Mouse (Mus musculus) stomach, embryonic 15.5 days (tissue): ENCODE data around the gene Zfp408. TPM values are rescaled to one million over a fixed set of nuclear protein-coding genes. Genes with fewer than 3 reads are reported as not detected.

Experiments
- ATAC-seq: fragments of 200-750 bp; cut with Nextera tagmentation; 2 replicates; pipeline ENCODE4 v1.8.0; 2017; ENCODE audit warnings: low read depth, moderate number of reproducible peaks, moderate TSS enrichment; ENCODE audit not compliant: insufficient read depth, low FRiP score
- H3K27ac ChIP-seq: fragments of 300-500 bp; sonication (generic); 2 replicates; pipeline ENCODE4 v1.5.1; 2015; ENCODE audit warnings: mild to moderate bottlenecking, inconsistent platforms
- H3K27me3 ChIP-seq: fragments of 300-500 bp; sonication (generic); replicated peaks from 2 replicates; pipeline ENCODE4 v1.6.1; 2015; ENCODE audit warnings: inconsistent platforms
- H3K36me3 ChIP-seq: fragments of 300-500 bp; sonication (generic); 2 replicates; pipeline ENCODE4 v1.6.1; 2015; ENCODE audit warnings: inconsistent platforms
- H3K4me1 ChIP-seq: fragments of 300-500 bp; sonication (generic); 2 replicates; pipeline ENCODE4 v1.6.1; 2015; ENCODE audit warnings: inconsistent platforms
- H3K4me2 ChIP-seq: fragments of 300-500 bp; sonication (generic); 2 replicates; pipeline ENCODE4 v1.6.1; 2015; ENCODE audit warnings: mild to moderate bottlenecking, inconsistent platforms
- H3K4me3 ChIP-seq: fragments of 300-500 bp; sonication (generic); replicated peaks from 2 replicates; pipeline ENCODE4 v1.5.1; 2015; ENCODE audit warnings: inconsistent platforms
- H3K9ac ChIP-seq: fragments of 300-500 bp; sonication (generic); 2 replicates; pipeline ENCODE4 v1.6.1; 2015; ENCODE audit warnings: inconsistent platforms
- H3K9me3 ChIP-seq: fragments of 300-500 bp; sonication (generic); 2 replicates; pipeline ENCODE4 v1.6.1; 2016; ENCODE audit warnings: inconsistent platforms
- WGBS: fragments of 180-500 bp; shearing (Covaris S2); methylation state at CpG from one replicate; pipeline ENCODE4 v1.1.7; 2015; 5-methylcytosine and 5-hydroxymethylcytosine counted together
- polyA plus RNA-seq: library from polyadenylated mRNA; unstranded; fragments of >200 nt; fragmentation: Nextera tagmentation; extraction: Ambion mirVana; gene quantifications from 2 replicates; pipeline ENCODE4 v1.2.1, GENCODE M21; 2015

Gene Zfp408
- polyA plus RNA-seq, 1 experiment from 2014 or later: 9.2 TPM

DNA sequence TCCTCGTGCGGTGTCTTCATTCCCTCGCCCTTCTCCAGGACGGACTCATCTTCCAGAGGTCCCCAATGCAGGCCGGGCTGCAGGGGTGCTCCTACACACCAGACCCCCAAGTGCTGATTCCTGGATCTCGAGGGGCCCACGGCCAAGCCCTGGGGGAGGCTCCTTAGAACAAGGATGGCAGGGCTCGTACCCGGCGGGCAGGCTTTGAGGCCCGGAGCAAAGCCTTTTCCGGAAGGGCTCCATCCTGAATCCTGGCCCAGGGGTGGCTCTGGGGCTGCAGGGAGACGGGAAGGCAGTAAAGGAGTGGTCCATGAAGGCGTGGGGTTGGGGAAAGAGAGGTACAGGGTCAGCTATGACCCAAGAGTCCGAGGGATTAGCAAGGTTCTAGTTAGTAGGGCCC is 439 bp downstream of the Zfp408 start:
- Histone ChIP-seq H3K27me3 (no peaks in the 10 kb centered on the region), H3K27ac (peak overlapping the region; percentile 78), H3K36me3 (peaks cover 39% of the 10 kb centered on the region), H3K4me1 (peaks cover 12% of the 10 kb centered on the region; the same call in 1 of the 2 replicates), H3K9me3 (no peaks in the 10 kb centered on the region), H3K9ac (peak overlapping the region; percentile 93), H3K4me2 (peak overlapping the region; percentile 90), H3K4me3 (peak overlapping the region; percentile 79)
- WGBS: under 1% methylated on average over 15 of the region's 15 CpGs
- 0 out of 2 replicates have a peak, but pooled peaks have one; percentile 0 for ATAC-seq

DNA sequence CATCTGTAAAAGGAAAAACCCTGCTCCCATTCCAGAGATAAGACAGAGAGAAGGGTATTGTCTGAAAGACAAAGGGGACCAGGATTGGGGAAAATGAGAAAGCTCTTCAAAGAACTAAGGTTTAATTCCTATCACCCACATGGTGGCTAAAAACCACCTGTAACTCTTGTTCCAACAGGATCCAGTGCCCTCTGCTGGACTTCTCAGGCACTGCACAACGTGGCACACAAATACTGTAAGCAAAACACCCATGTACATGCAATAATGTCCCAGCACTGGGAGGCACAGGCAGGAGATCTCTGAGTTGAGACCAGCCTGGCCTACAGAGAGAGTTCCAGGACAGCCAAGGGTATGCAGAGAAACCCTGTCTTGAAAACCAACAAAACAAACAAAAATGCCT is 2.9 kb downstream of the Zfp408 start:
- ATAC-seq: no peak
- Histone ChIP-seq H3K9me3 (no peaks in the 10 kb centered on the region), H3K27me3 (no peaks in the 10 kb centered on the region), H3K4me2 (no peak overlapping the region), H3K4me1 (peaks cover 10% of the 10 kb centered on the region; the same call in 1 of the 2 replicates), H3K27ac (no peak overlapping the region), H3K9ac (no peak overlapping the region), H3K4me3 (no peak overlapping the region), H3K36me3 (peaks cover 41% of the 10 kb centered on the region)
- 17% methylated on average over 1 of the region's 1 CpGs for WGBS

DNA sequence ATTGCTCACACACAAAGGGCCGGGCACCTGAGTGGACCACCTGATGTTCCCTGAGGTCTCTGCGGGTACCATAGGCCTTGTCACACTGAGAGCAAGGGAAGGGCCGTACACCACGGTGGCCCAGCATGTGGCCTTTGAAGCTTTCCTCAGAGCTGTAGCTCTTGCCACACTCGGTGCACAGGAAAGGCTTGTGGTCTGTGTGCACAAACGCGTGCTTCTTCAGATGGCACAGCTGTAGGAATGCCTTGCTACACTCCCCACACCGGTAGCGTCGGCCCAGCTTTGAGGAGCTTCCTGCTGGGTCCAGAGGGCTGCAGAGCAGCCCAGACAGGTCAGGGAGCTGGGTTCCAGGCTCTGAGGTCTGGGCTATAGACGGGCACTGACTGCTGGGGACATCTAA is 3.8 kb downstream of the Zfp408 start:
- peaks cover 6% of the 10 kb centered on the region; the same call in 1 of the 2 replicates for H3K4me1 ChIP-seq

DNA sequence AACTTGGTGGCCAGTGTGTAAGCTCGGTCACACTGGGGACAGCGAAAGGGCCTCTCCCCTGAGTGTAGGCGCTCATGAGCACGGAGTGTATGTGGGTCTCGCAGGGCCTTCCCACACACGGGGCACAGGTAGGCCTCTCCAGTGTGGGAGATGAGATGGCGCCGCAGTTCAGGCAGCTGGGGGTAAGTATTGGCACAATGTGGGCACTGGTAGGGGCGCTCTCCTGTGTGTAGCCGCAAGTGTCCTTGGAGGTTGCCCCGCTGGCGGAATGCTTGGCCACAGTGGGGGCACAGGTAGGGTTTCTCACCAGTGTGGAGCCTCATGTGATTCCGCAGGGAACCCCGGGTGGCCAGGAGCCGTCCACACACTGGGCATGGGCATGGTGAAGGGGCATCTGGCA is 4.2 kb downstream of the Zfp408 start:
- Histone ChIP-seq H3K4me3 (no peak overlapping the region), H3K27ac (no peak overlapping the region), H3K4me2 (no peak overlapping the region), H3K4me1 (peaks cover 6% of the 10 kb centered on the region; the same call in 1 of the 2 replicates), H3K9ac (no peak overlapping the region), H3K9me3 (no peaks in the 10 kb centered on the region), H3K36me3 (peaks cover 41% of the 10 kb centered on the region), H3K27me3 (no peaks in the 10 kb centered on the region)
- WGBS: 97% methylated on average over 15 of the region's 15 CpGs
- no peak for ATAC-seq

More for the DNA sequence above, 3.8 kb downstream of the Zfp408 start:
- Histone ChIP-seq H3K4me2 (no peak overlapping the region), H3K9me3 (no peaks in the 10 kb centered on the region), H3K36me3 (peaks cover 41% of the 10 kb centered on the region), H3K27me3 (no peaks in the 10 kb centered on the region), H3K27ac (no peak overlapping the region), H3K4me3 (no peak overlapping the region), H3K9ac (no peak overlapping the region)
- ATAC-seq: no peak
- 93% methylated on average over 11 of the region's 11 CpGs for WGBS

DNA sequence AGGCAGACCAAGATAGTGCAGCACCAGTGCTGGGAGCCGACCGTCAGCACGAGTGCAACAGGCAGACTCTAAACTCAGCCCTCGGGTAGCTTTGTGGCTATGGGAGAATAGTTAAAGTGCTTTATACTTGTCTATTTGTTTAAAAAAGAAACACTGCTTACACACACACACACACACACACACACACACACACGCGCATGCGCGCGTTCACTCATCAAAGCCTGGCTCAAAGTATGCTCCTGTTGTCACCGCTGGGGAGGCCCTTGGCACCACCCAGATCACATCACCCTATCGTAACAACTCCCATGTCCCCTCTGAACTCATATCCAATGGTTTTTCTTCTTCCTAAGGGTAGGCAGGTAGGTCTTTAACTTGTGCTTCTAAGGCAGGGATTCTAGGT is 5.6 kb downstream of the Zfp408 start:
- Histone ChIP-seq H3K36me3 (peaks cover 41% of the 10 kb centered on the region), H3K4me3 (no peak overlapping the region), H3K9ac (no peak overlapping the region), H3K4me2 (no peak overlapping the region), H3K27me3 (no peaks in the 10 kb centered on the region), H3K4me1 (peaks cover 6% of the 10 kb centered on the region; the same call in 1 of the 2 replicates), H3K27ac (no peak overlapping the region), H3K9me3 (no peaks in the 10 kb centered on the region)
- no peak for ATAC-seq
- WGBS: 91% methylated on average over 11 of the region's 11 CpGs

DNA sequence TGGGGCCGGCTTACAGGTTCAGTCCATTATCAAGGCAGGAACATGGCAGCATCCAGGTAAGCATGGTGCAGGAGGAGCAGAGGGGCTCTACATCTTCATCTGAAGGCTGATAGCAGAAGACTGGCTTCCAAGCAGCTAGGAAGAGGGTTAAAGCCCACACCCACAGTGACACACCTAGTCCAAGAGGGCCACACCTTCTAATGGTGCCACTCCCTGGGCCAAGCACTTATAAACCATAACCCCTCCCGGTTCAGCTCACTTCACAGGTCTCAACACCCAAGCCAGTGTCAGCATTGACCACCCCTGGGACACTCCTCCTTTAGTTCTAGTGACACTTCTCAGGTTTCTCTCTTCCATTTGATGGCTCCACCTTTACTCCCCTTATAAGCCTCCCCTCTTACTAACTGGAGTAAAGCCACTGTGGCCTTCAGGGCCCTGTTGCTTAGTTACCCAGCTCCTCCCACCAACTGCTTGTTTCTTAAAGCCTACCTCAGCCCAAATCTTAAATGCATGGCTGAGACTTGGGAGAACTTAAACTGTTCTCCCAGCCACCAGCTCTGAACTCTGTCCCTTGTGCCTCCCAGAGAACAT is 6.7 kb downstream of the Zfp408 start:
- Histone ChIP-seq H3K36me3 (peaks cover 41% of the 10 kb centered on the region), H3K4me3 (no peak overlapping the region), H3K4me2 (no peak overlapping the region), H3K9ac (no peak overlapping the region), H3K27ac (no peak overlapping the region), H3K4me1 (no peaks in the 10 kb centered on the region), H3K27me3 (no peaks in the 10 kb centered on the region), H3K9me3 (no peaks in the 10 kb centered on the region)
- peak; percentile 57; the same call in 1 of the 2 replicates for ATAC-seq
- 73% methylated on average over 2 of the region's 2 CpGs for WGBS

DNA sequence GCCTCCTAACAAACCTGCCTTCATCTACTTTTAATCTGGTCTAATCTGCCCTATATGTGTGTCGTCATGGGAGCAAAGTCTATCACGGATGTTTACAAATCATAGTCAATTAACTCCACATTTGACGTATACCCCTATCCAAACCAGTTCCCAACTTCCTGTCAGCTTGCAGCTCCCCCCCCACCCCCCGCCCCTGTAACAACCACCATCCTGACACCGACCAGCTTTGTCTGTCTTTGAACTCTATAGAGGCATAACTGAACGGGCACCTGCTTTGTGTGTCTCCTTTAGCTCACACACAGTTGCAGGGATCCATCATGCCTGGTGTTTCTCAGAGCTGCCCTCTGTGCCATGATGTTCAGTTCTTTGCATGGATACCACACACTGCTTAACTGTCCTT is 10.7 kb downstream of the Zfp408 start:
- no peak for ATAC-seq
- Histone ChIP-seq H3K4me2 (no peak overlapping the region), H3K4me3 (no peak overlapping the region), H3K4me1 (no peaks in the 10 kb centered on the region), H3K27me3 (no peaks in the 10 kb centered on the region), H3K9ac (no peak overlapping the region), H3K27ac (no peak overlapping the region), H3K9me3 (no peaks in the 10 kb centered on the region), H3K36me3 (peaks cover 7% of the 10 kb centered on the region; the same call in 1 of the 2 replicates)
- WGBS: 54% methylated on average over 6 of the region's 6 CpGs

DNA sequence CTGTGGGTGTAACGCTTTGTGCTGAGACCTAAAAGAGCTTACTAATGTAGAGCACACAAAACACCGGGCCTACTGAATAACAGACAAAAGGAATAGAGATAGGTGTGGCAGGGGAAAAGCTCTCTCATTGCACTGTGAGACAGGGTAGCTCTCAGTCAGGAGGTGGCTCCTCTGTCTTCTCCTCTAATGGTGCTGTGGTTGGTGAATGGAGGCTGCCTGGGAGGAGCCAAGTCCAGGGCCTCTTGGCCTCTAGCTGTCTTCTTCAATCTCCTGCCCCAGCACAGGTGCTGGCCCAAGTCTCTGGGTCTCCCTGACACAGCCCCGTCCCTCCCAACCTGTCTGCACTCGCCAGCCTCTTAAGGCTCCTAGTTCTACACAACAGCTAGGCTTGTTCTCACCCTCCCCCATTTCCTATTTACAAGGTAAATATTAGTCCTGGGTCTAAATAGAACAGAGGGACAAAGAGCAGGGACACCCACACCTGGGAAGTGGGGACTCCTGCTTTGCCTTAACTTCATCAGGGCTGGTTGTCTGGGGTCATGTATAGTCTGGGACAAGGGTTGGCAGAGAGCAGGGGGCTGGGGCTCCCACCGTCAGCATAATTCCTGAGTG is 12.8 kb downstream of the Zfp408 start:
- no peaks in the 10 kb centered on the region for H3K9me3 ChIP-seq
- peak; percentile 79 for ATAC-seq
- peak overlapping the region; percentile 72 for H3K27ac ChIP-seq
- H3K4me1 ChIP-seq: no peaks in the 10 kb centered on the region
- no peak overlapping the region for H3K9ac ChIP-seq
- H3K27me3 ChIP-seq: no peaks in the 10 kb centered on the region
- no peak overlapping the region for H3K4me3 ChIP-seq
- H3K36me3 ChIP-seq: no peaks in the 10 kb centered on the region
- WGBS: 58% methylated on average over 5 of the region's 5 CpGs
- peak overlapping the region; percentile 25; the same call in 1 of the 2 replicates for H3K4me2 ChIP-seq

DNA sequence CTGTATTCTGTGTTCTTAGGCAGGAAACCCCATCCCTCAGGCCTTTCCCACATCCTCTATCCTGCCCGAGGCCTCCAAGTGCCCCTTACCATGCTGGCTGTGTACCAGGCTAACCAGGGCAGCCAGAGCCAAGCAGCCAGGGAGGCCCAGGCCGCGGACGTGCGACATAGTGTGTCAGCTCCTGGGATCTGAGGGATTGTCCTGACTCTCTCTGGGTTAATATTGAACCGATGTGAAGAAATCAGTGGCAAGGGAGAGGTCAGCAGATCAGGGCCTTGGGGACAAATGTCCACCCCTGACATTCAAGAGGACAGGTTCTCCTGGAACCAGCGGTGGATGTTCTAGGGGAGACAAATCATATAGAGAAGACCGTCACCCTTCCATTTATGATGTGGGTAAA is 13.4 kb downstream of the Zfp408 start, which contains the start of gene F2:
F2 (minus strand) TSS at position 186 of the 400 bp plus-strand sequence.
- H3K4me3 ChIP-seq: no peak within 1 kb of the TSS

DNA sequence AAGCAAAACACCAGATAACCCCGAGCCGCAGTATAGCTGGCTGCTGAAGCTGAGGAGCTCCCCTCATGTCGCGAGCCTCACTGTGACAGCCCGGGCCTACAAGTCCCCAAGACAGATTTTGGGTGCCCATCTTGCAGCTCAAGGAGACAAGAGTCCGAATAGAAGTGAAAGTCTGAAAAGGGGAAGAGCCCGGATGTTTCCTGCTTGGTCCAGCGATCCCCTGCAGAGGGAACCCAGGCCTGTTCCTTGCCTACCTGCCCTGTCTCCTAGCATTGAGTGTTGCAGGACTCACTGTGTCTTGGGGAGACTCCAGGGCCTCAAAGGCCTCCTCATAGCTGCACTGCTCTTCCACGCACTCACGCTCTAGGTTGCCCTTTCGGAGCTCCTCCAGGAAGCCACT is 14.1 kb downstream of the Zfp408 start:
- no peaks in the 10 kb centered on the region for H3K36me3 ChIP-seq
- H3K4me2 ChIP-seq: no peak overlapping the region
- 85% methylated on average over 11 of the region's 11 CpGs for WGBS
- H3K4me3 ChIP-seq: no peak overlapping the region
- H3K4me1 ChIP-seq: no peaks in the 10 kb centered on the region
- no peaks in the 10 kb centered on the region for H3K27me3 ChIP-seq
- no peak overlapping the region for H3K27ac ChIP-seq
- H3K9me3 ChIP-seq: no peaks in the 10 kb centered on the region
- no peak overlapping the region for H3K9ac ChIP-seq
- ATAC-seq: no peak

More for the DNA sequence above, 13.4 kb downstream of the Zfp408 start, which contains the start of gene F2:
- H3K4me1 ChIP-seq: no peaks in the 10 kb centered on the region
- 72% methylated on average over 8 of the region's 8 CpGs for WGBS
- no peaks in the 10 kb centered on the region for H3K9me3 ChIP-seq
- H3K9ac ChIP-seq: no peak within 1 kb of the TSS
- peak within 1 kb of the TSS; percentile 25; the same call in 1 of the 2 replicates for H3K4me2 ChIP-seq
- ATAC-seq: peak; percentile 31; the same call in 1 of the 2 replicates
- peak within 1 kb of the TSS; percentile 72 for H3K27ac ChIP-seq
- no peaks in the 10 kb centered on the region for H3K27me3 ChIP-seq
- H3K36me3 ChIP-seq: no peaks in the 10 kb centered on the region

DNA sequence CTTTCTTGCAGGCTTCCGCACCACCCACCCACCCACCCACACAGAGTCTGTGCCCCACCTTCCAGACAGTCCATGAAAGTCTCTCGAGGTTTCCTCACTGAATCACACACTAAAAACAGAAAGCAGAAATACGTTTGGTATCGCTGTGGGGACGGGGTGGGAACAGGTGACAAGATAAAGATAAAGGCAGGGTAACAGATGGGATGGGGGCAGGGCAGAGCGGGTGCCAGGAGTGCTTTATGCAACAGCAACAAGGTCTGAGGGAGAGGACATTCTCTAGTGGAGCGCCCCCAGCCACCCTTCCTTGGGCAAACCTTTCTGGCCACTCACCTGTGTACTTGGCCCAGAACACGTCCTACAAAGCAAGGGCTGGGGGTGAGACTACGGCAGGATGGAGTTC is 14.8 kb downstream of the Zfp408 start:
- Histone ChIP-seq H3K9me3 (no peaks in the 10 kb centered on the region), H3K36me3 (no peaks in the 10 kb centered on the region), H3K9ac (no peak overlapping the region), H3K4me2 (no peak overlapping the region), H3K4me3 (no peak overlapping the region), H3K27me3 (no peaks in the 10 kb centered on the region), H3K27ac (no peak overlapping the region), H3K4me1 (no peaks in the 10 kb centered on the region)
- 70% methylated on average over 9 of the region's 9 CpGs for WGBS
- no peak for ATAC-seq

DNA sequence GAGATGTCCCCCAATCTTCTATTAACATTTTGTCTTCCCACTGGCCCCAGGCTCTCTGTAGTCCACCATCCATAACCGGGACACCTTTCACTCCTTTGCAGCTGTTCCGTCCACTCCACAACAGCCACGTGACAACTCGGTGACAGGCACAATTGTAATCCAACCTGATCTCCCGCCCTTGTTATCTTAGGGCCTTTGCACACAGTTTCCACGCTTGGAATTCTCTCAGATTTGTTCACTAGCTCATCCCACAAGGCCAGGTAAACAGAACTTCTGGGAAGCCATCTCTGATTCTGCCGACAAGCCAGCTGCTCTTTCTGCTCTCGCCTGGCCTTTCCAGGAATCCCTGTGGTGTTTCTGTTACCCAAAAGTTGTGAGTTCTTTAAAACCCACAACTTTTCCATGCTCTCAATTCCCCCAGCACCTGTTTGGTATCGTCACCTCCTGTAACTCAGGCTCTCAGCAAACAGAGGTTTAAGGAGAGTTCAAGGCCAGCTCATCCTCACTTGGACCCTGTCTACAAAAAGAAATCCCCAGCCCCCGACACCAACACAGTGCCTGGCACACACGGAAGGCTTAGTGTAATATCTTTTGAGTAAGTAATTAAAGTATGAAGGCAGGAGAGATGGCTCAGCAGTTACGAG is 16.1 kb downstream of the Zfp408 start:
- Histone ChIP-seq H3K4me2 (no peak overlapping the region), H3K9ac (no peak overlapping the region), H3K36me3 (no peaks in the 10 kb centered on the region), H3K9me3 (no peaks in the 10 kb centered on the region), H3K27me3 (no peaks in the 10 kb centered on the region), H3K4me1 (no peaks in the 10 kb centered on the region), H3K4me3 (no peak overlapping the region), H3K27ac (no peak overlapping the region)
- no peak for ATAC-seq
- WGBS: 65% methylated on average over 12 of the region's 12 CpGs
